Mouse (Mus musculus): ENCODE results near the gene Parp9. TPM values are rescaled to one million over a fixed set of nuclear protein-coding genes. Genes with fewer than 3 reads are reported as not detected.
"Not testable (repeated sequence)": the region's sequence is repeated elsewhere in the genome, so short reads cannot be mapped to it uniquely, and the experiment has no call there.

Parp9 gene
- total and polyA plus RNA-seq, 3 experiments: 6.5 to 9.8 (median 9.3) TPM

DNA sequence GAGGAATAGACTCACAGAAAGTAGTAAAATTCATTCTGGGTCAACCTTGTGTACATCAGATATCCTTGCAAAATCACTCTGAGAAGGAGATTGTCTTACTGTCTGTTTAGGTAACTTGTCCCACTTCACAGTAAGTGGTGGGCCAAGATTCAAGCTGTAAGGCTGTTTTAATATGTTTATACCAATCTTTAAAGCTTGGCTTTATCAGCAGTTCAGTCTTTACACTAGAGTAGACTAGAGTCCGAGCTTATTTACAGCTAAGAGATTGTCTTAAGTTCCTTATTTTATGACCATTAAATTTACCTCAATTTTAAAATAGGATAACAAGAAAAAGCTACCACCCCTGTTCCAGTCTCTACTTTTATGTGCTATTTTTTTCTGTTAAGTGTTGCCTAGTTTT is 49.7 kb downstream of the Parp9 start:
- intact Hi-C loops (cut with DNase I): no loop called here
- Histone ChIP-seq H3K27me3 (ENCODE audit: control insufficient read depth, insufficient read depth, low read length) (no peaks in the 10 kb centered on the region), H3K4me3 (no peak overlapping the region), H3K79me2 (replicated peaks; ENCODE audit: control insufficient read depth, insufficient read depth, low read length) (peaks cover 2% of the 10 kb centered on the region; the same call in 1 of the 2 replicates), H3K27ac (no peak overlapping the region), H3K36me3 (ENCODE audit: control insufficient read depth, insufficient read depth, low read length) (peaks cover 2% of the 10 kb centered on the region), H3K9ac (ENCODE audit: low read depth, low read length) (no peak overlapping the region), H3K4me1 (ENCODE audit: control insufficient read depth, insufficient read depth, low read length) (peaks cover 5% of the 10 kb centered on the region)
- DNase-seq: no peak
- WGBS: 53% methylated on average over 1 of the region's 1 CpGs
- no peak for TF ChIP-seq CTCF (IDR thresholded peaks at IDR 0.05)
- no peak for TF ChIP-seq EP300 (IDR thresholded peaks at IDR 0.05; ENCODE audit: insufficient read depth, low read depth, low read length)
- TF ChIP-seq POLR2A (IDR thresholded peaks at IDR 0.05; ENCODE audit: insufficient read depth, low read depth, low read length): no peak

DNA sequence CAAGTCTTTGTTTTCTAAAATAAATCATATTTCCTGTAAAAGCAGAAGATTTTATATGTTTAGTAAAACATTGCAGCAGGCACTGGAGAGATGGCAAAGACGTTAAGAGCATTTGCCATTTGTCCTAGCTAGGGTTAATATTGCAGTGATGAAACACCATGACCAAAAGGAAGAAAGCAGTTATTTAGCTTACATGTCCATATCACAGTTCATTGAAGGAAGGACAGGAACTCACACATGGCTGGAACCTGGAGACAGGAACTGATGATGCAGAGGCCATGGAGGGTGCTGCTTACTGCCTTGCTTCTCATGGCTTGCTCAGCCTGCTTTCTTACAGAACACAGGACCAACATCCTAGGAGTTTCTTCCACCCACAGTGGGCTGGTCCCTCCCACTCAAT is 54.1 kb downstream of the Parp9 start:
- Histone ChIP-seq H3K9ac (ENCODE audit: low read depth, low read length) (no peak overlapping the region), H3K36me3 (ENCODE audit: control insufficient read depth, insufficient read depth, low read length) (no peaks in the 10 kb centered on the region; the same call in 1 of the 2 replicates), H3K4me3 (no peak overlapping the region), H3K4me1 (ENCODE audit: control insufficient read depth, insufficient read depth, low read length) (peaks cover 4% of the 10 kb centered on the region), H3K27ac (no peak overlapping the region), H3K79me2 (replicated peaks; ENCODE audit: control insufficient read depth, insufficient read depth, low read length) (peaks cover 2% of the 10 kb centered on the region; the same call in 1 of the 2 replicates), H3K27me3 (ENCODE audit: control insufficient read depth, insufficient read depth, low read length) (no peaks in the 10 kb centered on the region)
- WGBS: 48% methylated on average over 1 of the region's 1 CpGs
- TF ChIP-seq POLR2A (IDR thresholded peaks at IDR 0.05; ENCODE audit: insufficient read depth, low read depth, low read length): no peak
- TF ChIP-seq EP300 (IDR thresholded peaks at IDR 0.05; ENCODE audit: insufficient read depth, low read depth, low read length): no peak
- TF ChIP-seq CTCF (IDR thresholded peaks at IDR 0.05): no peak
- DNase-seq: no peak
- intact Hi-C loops (cut with DNase I): no loop called here

DNA sequence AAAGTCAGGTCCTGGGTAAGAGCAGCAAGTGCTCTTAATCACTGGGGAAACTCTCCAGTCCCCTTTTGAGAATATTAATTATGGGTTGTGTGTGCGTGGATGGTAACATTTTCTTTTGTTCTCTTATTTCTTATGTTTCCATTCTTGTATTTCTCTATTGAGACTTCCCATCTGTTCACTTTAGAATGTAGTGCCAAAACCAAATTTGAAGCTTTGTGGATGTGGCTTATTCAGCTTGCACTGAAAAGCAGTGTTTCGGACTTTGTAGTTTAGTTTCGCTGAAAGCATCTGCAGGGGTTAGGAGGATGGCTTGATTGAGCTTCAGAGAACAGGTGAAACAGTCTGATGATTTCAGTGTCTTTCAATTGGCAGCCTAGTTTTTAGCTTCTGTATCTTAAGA is 55.0 kb downstream of the Parp9 start:
- no peak overlapping the region for H3K27ac ChIP-seq
- TF ChIP-seq CTCF (IDR thresholded peaks at IDR 0.05): no peak
- TF ChIP-seq POLR2A (IDR thresholded peaks at IDR 0.05; ENCODE audit: insufficient read depth, low read depth, low read length): no peak
- TF ChIP-seq EP300 (IDR thresholded peaks at IDR 0.05; ENCODE audit: insufficient read depth, low read depth, low read length): no peak
- peaks cover 4% of the 10 kb centered on the region for H3K4me1 ChIP-seq (ENCODE audit: control insufficient read depth, insufficient read depth, low read length)
- no peaks in the 10 kb centered on the region for H3K27me3 ChIP-seq (ENCODE audit: control insufficient read depth, insufficient read depth, low read length)
- WGBS: 81% methylated on average over 3 of the region's 3 CpGs
- no peaks in the 10 kb centered on the region; the same call in 1 of the 2 replicates for H3K36me3 ChIP-seq (ENCODE audit: control insufficient read depth, insufficient read depth, low read length)
- no peak for DNase-seq
- H3K9ac ChIP-seq (ENCODE audit: low read depth, low read length): no peak overlapping the region
- intact Hi-C loops (cut with DNase I): no loop called here
- no peak overlapping the region for H3K4me3 ChIP-seq
- peaks cover 5% of the 10 kb centered on the region; the same call in 1 of the 2 replicates for H3K79me2 ChIP-seq (replicated peaks; ENCODE audit: control insufficient read depth, insufficient read depth, low read length)

DNA sequence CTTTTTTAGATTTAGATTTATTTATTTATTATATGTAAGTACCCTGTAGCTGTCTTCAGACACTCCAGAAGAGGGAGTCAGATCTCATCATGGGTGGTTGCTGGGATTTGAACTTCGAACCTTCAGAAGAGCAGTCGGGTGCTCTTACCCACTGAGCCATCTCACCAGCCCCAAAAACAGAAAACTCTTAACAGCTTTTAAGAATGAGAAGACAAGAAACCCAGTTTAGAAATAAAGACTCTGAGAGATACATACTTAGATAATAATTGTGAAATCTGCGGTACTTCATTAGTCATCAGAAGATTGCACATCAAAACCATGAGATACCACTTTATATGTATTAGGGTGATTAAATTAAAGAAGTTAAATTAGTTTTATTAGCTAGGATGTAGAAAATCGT is 60.6 kb downstream of the Parp9 start:
- DNase-seq; H3K27me3 ChIP-seq (ENCODE audit: control insufficient read depth, insufficient read depth, low read length); H3K27ac ChIP-seq; H3K79me2 ChIP-seq (replicated peaks; ENCODE audit: control insufficient read depth, insufficient read depth, low read length); H3K4me1 ChIP-seq (ENCODE audit: control insufficient read depth, insufficient read depth, low read length); H3K4me3 ChIP-seq; H3K36me3 ChIP-seq (ENCODE audit: control insufficient read depth, insufficient read depth, low read length); H3K9ac ChIP-seq (ENCODE audit: low read depth, low read length); intact Hi-C loops (cut with DNase I): not testable (repeated sequence)
- WGBS: 94% methylated on average over 4 of the region's 4 CpGs

DNA sequence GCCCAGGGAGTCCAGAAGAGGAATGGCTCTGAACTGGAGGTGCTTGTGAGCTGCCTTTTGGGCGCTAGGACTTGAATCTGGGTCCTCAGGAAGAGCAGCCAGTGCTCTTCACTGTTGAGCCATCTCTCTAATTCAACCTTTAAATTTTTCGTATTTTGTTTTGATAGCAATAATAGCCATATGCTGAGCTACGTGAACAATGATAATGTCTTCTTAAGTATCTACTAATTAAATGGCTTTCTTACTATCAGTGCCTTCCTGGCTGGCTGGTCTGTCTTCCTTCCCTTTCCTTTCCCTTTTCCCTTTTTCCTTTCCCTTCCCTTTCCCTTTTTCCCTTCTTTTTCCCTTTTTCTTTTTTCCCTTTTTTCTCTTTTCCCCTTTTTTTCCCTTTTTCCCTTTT is 70.1 kb downstream of the Parp9 start:
- H3K4me1 ChIP-seq (ENCODE audit: control insufficient read depth, insufficient read depth, low read length): no peaks in the 10 kb centered on the region
- no peaks in the 10 kb centered on the region for H3K79me2 ChIP-seq (replicated peaks; ENCODE audit: control insufficient read depth, insufficient read depth, low read length)
- 87% methylated on average over 3 of the region's 3 CpGs for WGBS
- H3K36me3 ChIP-seq (ENCODE audit: control insufficient read depth, insufficient read depth, low read length): no peaks in the 10 kb centered on the region; the same call in 1 of the 2 replicates
- H3K27me3 ChIP-seq (ENCODE audit: control insufficient read depth, insufficient read depth, low read length): no peaks in the 10 kb centered on the region
- intact Hi-C loops (cut with DNase I): no loop called here
- no peak overlapping the region for H3K4me3 ChIP-seq
- H3K27ac ChIP-seq: no peak overlapping the region
- no peak overlapping the region for H3K9ac ChIP-seq (ENCODE audit: low read depth, low read length)
- no peak for DNase-seq
- TF ChIP-seq POLR2A (IDR thresholded peaks at IDR 0.05; ENCODE audit: insufficient read depth, low read depth, low read length) (no peak), CTCF (IDR thresholded peaks at IDR 0.05) (no peak), EP300 (IDR thresholded peaks at IDR 0.05; ENCODE audit: insufficient read depth, low read depth, low read length) (no peak)

DNA sequence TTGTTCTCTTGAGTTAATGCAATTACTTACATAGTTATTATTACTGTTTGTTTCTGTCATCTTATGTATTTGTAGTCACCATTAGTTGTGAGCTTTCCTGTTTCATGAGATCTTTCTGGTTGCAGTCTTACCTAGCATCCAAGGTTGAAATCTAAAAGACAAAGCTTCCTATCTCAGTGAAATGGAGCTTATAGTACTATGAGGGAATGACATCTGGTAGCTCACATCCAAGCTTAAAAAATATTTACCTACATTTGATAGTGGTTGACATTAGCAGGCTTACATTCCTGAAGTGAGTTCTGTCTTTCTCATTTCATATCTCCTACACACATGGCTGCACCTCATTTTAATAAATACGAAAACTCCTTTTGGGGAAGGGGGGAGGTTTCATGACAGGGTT is 78.1 kb downstream of the Parp9 start:
- Histone ChIP-seq H3K9ac (ENCODE audit: low read depth, low read length) (no peak overlapping the region), H3K4me1 (ENCODE audit: control insufficient read depth, insufficient read depth, low read length) (no peaks in the 10 kb centered on the region), H3K36me3 (ENCODE audit: control insufficient read depth, insufficient read depth, low read length) (no peaks in the 10 kb centered on the region; the same call in 1 of the 2 replicates), H3K79me2 (replicated peaks; ENCODE audit: control insufficient read depth, insufficient read depth, low read length) (no peaks in the 10 kb centered on the region), H3K27me3 (ENCODE audit: control insufficient read depth, insufficient read depth, low read length) (no peaks in the 10 kb centered on the region), H3K4me3 (no peak overlapping the region), H3K27ac (no peak overlapping the region)
- DNase-seq: no peak
- TF ChIP-seq POLR2A (IDR thresholded peaks at IDR 0.05; ENCODE audit: insufficient read depth, low read depth, low read length) (no peak), EP300 (IDR thresholded peaks at IDR 0.05; ENCODE audit: insufficient read depth, low read depth, low read length) (no peak), CTCF (IDR thresholded peaks at IDR 0.05) (no peak)
- WGBS: 98% methylated on average over 1 of the region's 1 CpGs
- intact Hi-C loops (cut with DNase I): no loop called here

Other genes with a start within 250 kb of the Parp9 start
- 10 to 100 TPM; 49.9 to 61.9 TPM for gene Dirc2, start 169.1 kb upstream of the Parp9 start, total RNA-seq (2021)
- gene Dirc2, start 169.1 kb upstream of the Parp9 start, polyA plus RNA-seq (2012; rRNA removed): 43.2 and 67.5 TPM in 2 replicates
- 1 to 10 TPM; 2.5 to 2.6 TPM for gene Hspbap1, start 168.1 kb upstream of the Parp9 start, total RNA-seq (2021)
- gene Hspbap1, start 168.1 kb upstream of the Parp9 start, polyA plus RNA-seq (2012; rRNA removed): 2.1 and 3.1 TPM in 2 replicates
- 10 to 100 TPM in 1 of 2 experiments, 1 to 10 TPM in 1; 9.9 to 11.3 TPM for gene Parp14, start 66.9 kb upstream of the Parp9 start, total RNA-seq (2021)
- gene Parp14, start 66.9 kb upstream of the Parp9 start, polyA plus RNA-seq (2012; rRNA removed): 3.8 and 5.9 TPM in 2 replicates
- gene Dtx3l, start 681 bp downstream of the Parp9 start, total RNA-seq (2021): 1 to 10 TPM; 8.6 to 8.9 TPM
- 5.9 and 8.9 TPM in 2 replicates for gene Dtx3l, start 681 bp downstream of the Parp9 start, polyA plus RNA-seq (2012; rRNA removed)
- gene Kpna1, start 40.3 kb downstream of the Parp9 start, total RNA-seq (2021): 100 to 1,000 TPM; 112 to 128 TPM
- gene Kpna1, start 40.3 kb downstream of the Parp9 start, polyA plus RNA-seq (2012; rRNA removed): 18.7 and 40.3 TPM in 2 replicates
- 1 to 10 TPM; 2.7 to 2.8 TPM for gene Wdr5b, start 102.7 kb downstream of the Parp9 start, total RNA-seq (2021)
- 1.8 and 2.5 TPM in 2 replicates for gene Wdr5b, start 102.7 kb downstream of the Parp9 start, polyA plus RNA-seq (2012; rRNA removed)
- gene Fam162a, start 133.1 kb downstream of the Parp9 start, total RNA-seq (2021): 100 to 1,000 TPM; 212 to 248 TPM
- 95.0 and 98.5 TPM in 2 replicates for gene Fam162a, start 133.1 kb downstream of the Parp9 start, polyA plus RNA-seq (2012; rRNA removed)
- gene Ccdc58, start 133.2 kb downstream of the Parp9 start, total RNA-seq (2021): 10 to 100 TPM; 31.1 to 33.3 TPM
- 14.0 and 24.2 TPM in 2 replicates for gene Ccdc58, start 133.2 kb downstream of the Parp9 start, polyA plus RNA-seq (2012; rRNA removed)
- gene Csta1, start 192.8 kb downstream of the Parp9 start, total RNA-seq (2021): not detected
- gene Csta1, start 192.8 kb downstream of the Parp9 start, polyA plus RNA-seq (2012; rRNA removed): not detected in 2 replicates
- not detected for gene Stfa2l1, start 218.3 kb downstream of the Parp9 start, total RNA-seq (2021)
- not detected in 2 replicates for gene Stfa2l1, start 218.3 kb downstream of the Parp9 start, polyA plus RNA-seq (2012; rRNA removed)
- gene Gm5483, start 245.7 kb downstream of the Parp9 start, total RNA-seq (2021): not detected
- gene Gm5483, start 245.7 kb downstream of the Parp9 start, polyA plus RNA-seq (2012; rRNA removed): not detected in 2 replicates

All from heart, adult 2 months (tissue).